Mouse (Mus musculus): ENCODE results near the gene Myoz1. TPM values are rescaled to one million over a fixed set of nuclear protein-coding genes. Genes with fewer than 3 reads are reported as not detected.
"Not testable (repeated sequence)": the region's sequence is repeated elsewhere in the genome, so short reads cannot be mapped to it uniquely, and the experiment has no call there.

Gene Myoz1
- total RNA-seq, 2 experiments from 2014 or later: not detected

- DNase-seq (ENCODE audit: low spot score in 2 of 2): no peak
These were observed 16.3 kb downstream of the Myoz1 start for GRCm38 (mm10) chr14:20639918-20640619.

- no peak for DNase-seq (ENCODE audit: low spot score in 2 of 2)
These were observed 17.6 kb downstream of the Myoz1 start for GRCm38 (mm10) chr14:20638702-20639101.

GRCm38 (mm10) chr14:20637818-20638574 lies 18.3 kb downstream of the Myoz1 start:
- DNase-seq (ENCODE audit: low spot score in 2 of 2): no peak

- not testable (repeated sequence) for DNase-seq (ENCODE audit: low spot score in 2 of 2)
These were observed 19.4 kb downstream of the Myoz1 start for GRCm38 (mm10) chr14:20636968-20637367.

GRCm38 (mm10) chr14:20635546-20635945 lies 20.8 kb downstream of the Myoz1 start:
- no peak for DNase-seq (ENCODE audit: low spot score in 2 of 2)

GRCm38 (mm10) chr14:20631253-20631652 lies 25.1 kb downstream of the Myoz1 start:
- no peak for DNase-seq (ENCODE audit: low spot score in 2 of 2)

- no peak for DNase-seq (ENCODE audit: low spot score in 2 of 2)
These were observed 29.4 kb downstream of the Myoz1 start for GRCm38 (mm10) chr14:20626971-20627370.

- DNase-seq (ENCODE audit: low spot score in 2 of 2): no peak
These were observed 29.9 kb downstream of the Myoz1 start for GRCm38 (mm10) chr14:20626447-20626846.

- no peak for DNase-seq (ENCODE audit: low spot score in 2 of 2)
These were observed 33.4 kb downstream of the Myoz1 start for GRCm38 (mm10) chr14:20622907-20623306.

GRCm38 (mm10) chr14:20622412-20622811 lies 33.9 kb downstream of the Myoz1 start:
- DNase-seq (ENCODE audit: low spot score in 2 of 2): no peak

- DNase-seq (ENCODE audit: low spot score in 2 of 2): peak in 1 of 2 experiments; percentile 76
These were observed 34.4 kb downstream of the Myoz1 start for GRCm38 (mm10) chr14:20621903-20622302.

- DNase-seq (ENCODE audit: low spot score in 2 of 2): peak in 1 of 2 experiments; percentile 39
These were observed 37.2 kb downstream of the Myoz1 start for GRCm38 (mm10) chr14:20619131-20619530.

- DNase-seq (ENCODE audit: low spot score in 2 of 2): peak in 1 of 2 experiments; percentile 49
These were observed 38.1 kb downstream of the Myoz1 start for GRCm38 (mm10) chr14:20618211-20618610.

- DNase-seq (ENCODE audit: low spot score in 2 of 2): peak in 1 of 2 experiments; percentile 60
These were observed 39.9 kb downstream of the Myoz1 start for GRCm38 (mm10) chr14:20616421-20616820.

- DNase-seq (ENCODE audit: low spot score in 2 of 2): no peak
These were observed 41.3 kb downstream of the Myoz1 start for GRCm38 (mm10) chr14:20615075-20615474.

GRCm38 (mm10) chr14:20612820-20613219 lies 43.5 kb downstream of the Myoz1 start:
- DNase-seq (ENCODE audit: low spot score in 2 of 2): no peak

GRCm38 (mm10) chr14:20610146-20610545 lies 46.2 kb downstream of the Myoz1 start:
- no peak for DNase-seq (ENCODE audit: low spot score in 2 of 2)

- no peak for DNase-seq (ENCODE audit: low spot score in 2 of 2)
These were observed 46.8 kb downstream of the Myoz1 start for GRCm38 (mm10) chr14:20609519-20609918.

- DNase-seq (ENCODE audit: low spot score in 2 of 2): peak in 1 of 2 experiments; percentile 30
These were observed 48.8 kb downstream of the Myoz1 start for GRCm38 (mm10) chr14:20607396-20608126.

GRCm38 (mm10) chr14:20601287-20601686 lies 55.1 kb downstream of the Myoz1 start:
- no peak for DNase-seq (ENCODE audit: low spot score in 2 of 2)

GRCm38 (mm10) chr14:20600203-20600602 lies 56.1 kb downstream of the Myoz1 start:
- no peak for DNase-seq (ENCODE audit: low spot score in 2 of 2)

GRCm38 (mm10) chr14:20599542-20599941 lies 56.8 kb downstream of the Myoz1 start:
- no peak for DNase-seq (ENCODE audit: low spot score in 2 of 2)

Measured in layer of hippocampus, adult 18-20 months (tissue).